Mouse (Mus musculus) left cerebral cortex, adult 18-20 months (tissue): ENCODE results near the gene Olfr598. TPM values are rescaled to one million over a fixed set of nuclear protein-coding genes. Genes with fewer than 3 reads are reported as not detected.
"Not testable (repeated sequence)": the region's sequence is repeated elsewhere in the genome, so short reads cannot be mapped to it uniquely, and the experiment has no call there.

Experiments
- DNase-seq, 2 experiments: peaks; one replicate each; pipeline ENCODE4 v3.0.0; 2021 to 2022; ENCODE audit warnings: low spot score in 2 of 2, mixed read lengths in 1 of 2
- long read RNA-seq, 2 experiments: library from polyadenylated mRNA; stranded (forward); transcript quantifications; one replicate each; pipeline ENCODE4 v2.0.0; 2021
- total RNA-seq, 2 experiments: library from RNA; stranded (reverse); gene quantifications; 2 replicates each; pipeline ENCODE4 v1.2.3; 2021

The Olfr598 gene
- not detected for total RNA-seq
- long read RNA-seq, experiment 1 = 0 reads
- long read RNA-seq, experiment 2 = 0 reads

DNA sequence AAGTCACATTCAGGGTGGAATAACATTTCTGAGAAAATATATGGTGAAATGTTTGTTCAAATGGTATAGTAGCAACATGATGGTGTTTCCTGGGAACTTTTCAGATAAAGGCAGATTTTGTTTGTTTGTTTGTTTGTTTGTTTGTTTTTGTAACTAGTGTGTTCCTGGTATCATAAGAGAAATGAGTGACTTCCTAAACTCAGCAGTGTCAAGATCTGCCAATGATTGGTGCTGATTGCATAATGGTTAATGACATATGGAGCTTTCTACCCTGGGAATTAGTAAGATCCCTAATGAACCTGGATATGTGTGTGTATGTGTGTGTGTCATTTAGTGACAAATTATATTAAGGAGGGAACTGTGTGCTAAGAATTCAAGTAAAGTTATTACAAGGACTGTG lies at the start of gene Olfr598:
TSS of gene Olfr598 (plus strand) at position 301 of the 400 bp plus-strand sequence.
- DNase-seq = no peak

DNA sequence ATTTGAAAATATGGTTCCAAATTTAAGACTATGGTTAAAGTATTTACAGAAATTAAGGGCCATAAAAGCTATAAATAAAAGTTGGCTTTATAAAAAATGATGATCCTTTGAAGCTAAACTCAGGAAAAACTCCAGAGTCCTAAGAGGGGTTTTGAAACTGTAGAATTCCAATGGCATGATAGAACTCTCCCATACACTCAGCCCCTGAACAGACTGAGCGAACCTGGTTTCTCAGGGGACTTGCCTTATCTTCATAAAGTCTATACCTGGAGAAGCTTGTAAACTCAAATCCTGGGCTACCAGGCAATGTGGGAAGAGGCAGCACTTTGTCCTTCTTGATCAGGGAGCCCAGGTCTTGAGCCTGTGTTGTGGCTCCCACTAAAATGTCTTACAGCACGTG lies 18.0 kb upstream of the Olfr598 start, which contains the start of gene Olfr596:
TSS of gene Olfr596 (plus strand) at position 301 of the 400 bp plus-strand sequence.
- not testable (repeated sequence) for DNase-seq

DNA sequence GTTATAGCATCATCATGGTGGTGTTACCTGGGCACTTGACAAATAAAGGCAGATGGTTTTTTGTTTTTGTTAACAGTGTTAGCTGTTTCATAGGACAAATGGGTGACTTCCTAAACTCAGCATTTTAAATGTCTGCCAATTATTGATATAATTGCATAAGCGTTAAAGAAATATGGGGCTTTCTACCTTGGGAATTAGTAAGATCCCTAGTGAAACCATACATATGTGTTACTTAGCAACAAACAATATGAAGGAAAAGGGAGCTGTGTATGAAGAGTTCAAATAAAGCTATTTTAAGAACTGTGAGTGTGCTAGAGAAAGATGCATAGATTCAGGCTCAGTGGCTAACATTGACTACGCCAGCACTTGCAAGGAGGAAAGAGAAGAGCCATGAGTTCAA lies 7.4 kb upstream of the Olfr598 start, which contains the start of gene Olfr597:
TSS of gene Olfr597 (plus strand) at position 301 of the 400 bp plus-strand sequence.
- not testable (repeated sequence) for DNase-seq

DNA sequence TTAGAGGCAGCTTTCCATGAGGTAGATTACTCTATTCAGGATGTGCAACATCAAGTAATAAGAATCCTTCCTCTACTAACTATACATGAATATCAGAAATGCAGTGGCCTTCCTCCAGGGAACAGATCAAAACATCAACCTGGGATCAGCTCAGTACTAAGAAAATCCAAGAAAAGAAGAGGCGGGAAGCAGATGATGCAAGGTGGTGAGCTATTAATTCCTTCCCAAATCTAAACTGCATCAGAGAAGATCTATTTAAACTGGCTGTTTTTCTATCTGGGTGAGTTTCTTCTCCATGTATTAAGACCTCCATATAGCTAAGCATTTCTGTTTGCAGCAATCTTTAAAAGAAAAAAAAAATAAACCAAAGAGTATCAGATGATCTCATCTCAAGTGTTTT lies 12.2 kb downstream of the Olfr598 start, which contains the start of gene Olfr599:
TSS of gene Olfr599 (plus strand) at position 301 of the 400 bp plus-strand sequence.
- DNase-seq = no peak

DNA sequence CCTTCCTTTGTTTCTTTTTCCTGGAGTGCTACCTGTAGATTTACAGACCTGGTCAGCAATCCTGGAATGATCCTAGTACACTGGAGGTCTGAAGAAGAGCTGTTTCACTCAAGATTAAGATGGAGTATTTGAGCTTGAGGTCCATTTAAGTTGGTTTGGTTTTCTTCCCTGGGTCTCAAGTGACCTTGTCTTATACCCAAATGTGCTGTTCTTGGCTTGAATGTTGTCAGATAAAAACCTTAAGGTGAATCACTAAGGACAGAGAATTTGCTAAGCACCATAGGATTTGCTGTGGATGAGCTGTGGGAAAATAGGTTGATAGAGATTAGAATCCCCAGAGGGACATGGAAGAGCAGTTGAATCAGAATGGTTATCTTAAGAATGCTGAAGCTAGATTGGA lies 26.2 kb downstream of the Olfr598 start, which contains the start of gene Olfr600:
TSS of gene Olfr600 (minus strand) at position 101 of the 400 bp plus-strand sequence.
- DNase-seq = no peak

DNA sequence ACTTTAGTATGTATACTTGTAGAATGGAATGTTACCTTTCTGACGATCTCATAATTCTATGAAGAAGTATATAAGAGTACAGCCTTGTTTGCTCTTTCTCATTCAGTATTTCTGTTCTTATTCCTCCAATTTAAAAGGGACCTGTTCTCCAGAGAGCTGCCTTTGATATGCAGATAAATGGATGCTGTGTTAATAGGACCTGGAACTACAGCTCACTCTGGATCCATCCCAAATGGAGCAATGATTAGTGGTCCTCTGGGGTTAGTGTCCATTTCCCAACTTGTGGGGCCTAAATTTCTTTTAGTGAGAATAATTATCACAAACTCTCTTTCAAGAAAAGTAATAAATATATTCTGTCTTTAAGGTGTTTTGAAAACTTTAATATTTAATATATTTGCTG lies 39.2 kb downstream of the Olfr598 start, which contains the start of gene Olfr601:
TSS of gene Olfr601 (minus strand) at position 101 of the 400 bp plus-strand sequence.
- no peak for DNase-seq

Other genes with a start within 250 kb of the Olfr598 start
- not detected for gene Olfr584, start 241.7 kb upstream of the Olfr598 start, total RNA-seq
- not detected for gene Olfr585, start 225.8 kb upstream of the Olfr598 start, total RNA-seq
- not detected for gene Olfr586, start 197.9 kb upstream of the Olfr598 start, total RNA-seq
- not detected for gene Olfr588-ps1, start 182.7 kb upstream of the Olfr598 start, total RNA-seq
- not detected for gene Olfr589, start 167.2 kb upstream of the Olfr598 start, total RNA-seq
- not detected for gene Olfr591, start 145.2 kb upstream of the Olfr598 start, total RNA-seq
- not detected for gene Olfr592, start 138.8 kb upstream of the Olfr598 start, total RNA-seq
- not detected for gene Olfr593, start 111.7 kb upstream of the Olfr598 start, total RNA-seq
- not detected for gene Olfr594, start 106.6 kb upstream of the Olfr598 start, total RNA-seq
- gene Usp17ld, start 71.1 kb upstream of the Olfr598 start, total RNA-seq = not detected
- gene Olfr596, start 17.9 kb upstream of the Olfr598 start, total RNA-seq = not detected
- gene Olfr597, start 7.3 kb upstream of the Olfr598 start, total RNA-seq = not detected
- gene Olfr599, start 12.3 kb downstream of the Olfr598 start, total RNA-seq = not detected
- gene Olfr600, start 26.1 kb downstream of the Olfr598 start, total RNA-seq = not detected
- not detected for gene Olfr601, start 39.1 kb downstream of the Olfr598 start, total RNA-seq
- gene Olfr603, start 62.6 kb downstream of the Olfr598 start, total RNA-seq = not detected
- gene Usp17lc, start 91.5 kb downstream of the Olfr598 start, total RNA-seq = not detected
- gene Olfr605, start 121.9 kb downstream of the Olfr598 start, total RNA-seq = not detected
- not detected for gene Olfr606, start 125.5 kb downstream of the Olfr598 start, total RNA-seq
- not detected for gene Olfr607, start 140.6 kb downstream of the Olfr598 start, total RNA-seq
- gene Olfr608, start 146.3 kb downstream of the Olfr598 start, total RNA-seq = not detected
- gene Olfr609, start 174.5 kb downstream of the Olfr598 start, total RNA-seq = not detected
- not detected for gene Olfr610, start 188.6 kb downstream of the Olfr598 start, total RNA-seq
- gene Olfr611, start 197.3 kb downstream of the Olfr598 start, total RNA-seq = not detected
- gene Olfr612, start 219.1 kb downstream of the Olfr598 start, total RNA-seq = not detected
- not detected for gene Olfr613, start 224.5 kb downstream of the Olfr598 start, total RNA-seq
- not detected for gene Olfr615, start 232.5 kb downstream of the Olfr598 start, total RNA-seq
- gene Olfr616, start 245.6 kb downstream of the Olfr598 start, total RNA-seq = not detected
- not detected for gene Olfr617, start 249.5 kb downstream of the Olfr598 start, total RNA-seq